Mouse (Mus musculus): Measurements from ENCODE around the gene Atp11a.

Gene Atp11a

DNA sequence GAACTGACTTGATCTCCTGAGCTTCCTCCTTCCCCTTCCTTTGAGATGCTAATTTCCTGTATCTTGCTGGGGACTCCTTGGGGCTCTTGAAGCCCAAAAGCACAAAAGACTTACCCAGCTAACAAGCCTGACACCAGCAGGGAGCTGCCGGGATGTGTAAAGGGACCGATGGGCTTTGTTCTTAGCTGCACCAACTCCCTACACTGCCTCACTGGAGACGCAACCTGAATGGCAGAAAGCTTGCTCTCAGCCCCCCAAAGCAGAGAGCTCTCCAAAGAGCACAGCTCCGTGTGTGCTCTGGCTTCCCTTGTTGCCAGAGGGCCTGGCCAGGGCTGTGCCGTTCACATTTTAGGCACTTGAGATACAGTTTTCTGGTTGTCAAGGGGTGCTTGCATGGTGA lies 114.6 kb downstream of the Atp11a start:
- no peak for DNase-seq (ENCODE audit: extremely low spot score, low read depth, low spot score)

GRCm38 (mm10) chr8:12872983-12873356 lies 116.2 kb downstream of the Atp11a start:
- DNase-seq (ENCODE audit: extremely low spot score, low read depth, low spot score) = no peak

DNA sequence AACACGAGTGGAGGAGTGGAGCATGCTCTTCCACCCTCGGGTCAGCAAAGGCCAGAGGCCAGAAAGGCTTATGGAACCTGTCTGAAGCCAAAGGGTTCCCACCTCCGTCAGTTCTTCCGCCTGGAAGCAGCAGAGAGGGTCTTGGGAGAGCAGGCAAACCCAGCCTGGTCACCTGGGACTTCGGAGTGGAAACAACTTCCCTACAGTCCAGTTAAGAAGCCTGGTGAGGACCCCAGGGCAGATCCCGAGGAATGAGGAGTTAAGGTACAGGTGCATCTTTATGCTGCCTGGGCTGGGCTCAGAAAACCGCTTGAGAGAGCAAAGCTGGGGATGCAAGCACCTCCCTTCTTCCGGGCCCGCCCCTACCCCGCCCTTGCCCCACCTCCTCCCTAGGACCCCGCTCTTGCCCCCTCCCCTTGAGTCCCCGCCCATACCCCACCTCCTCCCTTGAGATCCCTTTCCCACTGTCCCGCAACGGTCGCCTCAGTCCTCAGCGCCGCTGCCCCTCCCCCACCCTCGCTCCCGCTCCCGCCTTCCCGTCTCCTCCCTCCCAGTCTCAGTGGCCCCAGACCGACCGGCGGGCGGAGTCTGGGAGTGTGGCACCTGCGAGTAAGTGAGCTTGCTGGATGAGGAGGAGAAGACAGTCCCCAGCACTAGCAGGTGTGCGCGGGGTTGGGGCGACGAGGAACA lies 116.7 kb downstream of the Atp11a start, which contains the start of gene Mcf2l:
Gene Mcf2l (plus strand): TSS at position 450 of the 690 bp plus-strand sequence.
- DNase-seq (ENCODE audit: extremely low spot score, low read depth, low spot score) = peak; percentile 31

DNA sequence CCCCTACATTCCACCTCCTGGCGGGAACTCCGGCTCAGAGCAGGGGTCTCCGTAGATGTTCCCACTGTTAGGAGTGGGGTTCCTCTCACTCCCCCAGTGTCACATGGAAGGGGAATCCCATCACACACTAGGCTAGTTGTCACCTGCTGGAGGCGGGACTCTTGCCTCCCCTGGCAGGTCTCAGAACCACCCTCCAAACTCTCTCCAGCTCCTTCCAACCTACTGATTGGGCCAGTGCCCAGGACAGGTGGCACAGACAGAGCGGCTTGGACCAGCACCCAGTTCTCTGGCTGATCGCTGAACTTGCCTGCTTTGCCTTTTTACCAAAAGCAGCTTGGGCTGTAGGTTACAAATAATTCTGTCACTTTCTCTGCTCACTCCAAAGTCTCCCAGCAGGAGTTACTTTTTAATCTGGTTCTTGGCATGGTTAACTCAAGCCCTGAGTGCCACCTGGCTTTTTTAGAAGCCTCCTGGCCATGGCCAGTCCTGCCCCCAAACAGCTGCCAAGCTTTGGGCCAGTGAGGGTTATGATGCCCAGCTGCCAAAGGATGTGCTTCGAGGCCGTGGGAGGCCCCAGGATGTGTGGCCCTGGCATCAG lies 117.5 kb downstream of the Atp11a start:
- DNase-seq (ENCODE audit: extremely low spot score, low read depth, low spot score) = no peak

GRCm38 (mm10) chr8:12874971-12875370 lies 118.2 kb downstream of the Atp11a start:
- DNase-seq (ENCODE audit: extremely low spot score, low read depth, low spot score) = no peak

GRCm38 (mm10) chr8:12877126-12877525 lies 120.3 kb downstream of the Atp11a start:
- DNase-seq (ENCODE audit: extremely low spot score, low read depth, low spot score) = no peak

GRCm38 (mm10) chr8:12880163-12880562 lies 123.3 kb downstream of the Atp11a start:
- no peak for DNase-seq (ENCODE audit: extremely low spot score, low read depth, low spot score)

- DNase-seq (ENCODE audit: extremely low spot score, low read depth, low spot score) = no peak
Observed at GRCm38 (mm10) chr8:12883051-12884004, 126.5 kb downstream of the Atp11a start.

- DNase-seq (ENCODE audit: extremely low spot score, low read depth, low spot score) = no peak
Observed at GRCm38 (mm10) chr8:12887772-12888435, 131.1 kb downstream of the Atp11a start.

GRCm38 (mm10) chr8:12889046-12889598 lies 132.3 kb downstream of the Atp11a start:
- no peak for DNase-seq (ENCODE audit: extremely low spot score, low read depth, low spot score)

- DNase-seq (ENCODE audit: extremely low spot score, low read depth, low spot score) = no peak
Observed at GRCm38 (mm10) chr8:12892882-12893446, 136.2 kb downstream of the Atp11a start.

DNA sequence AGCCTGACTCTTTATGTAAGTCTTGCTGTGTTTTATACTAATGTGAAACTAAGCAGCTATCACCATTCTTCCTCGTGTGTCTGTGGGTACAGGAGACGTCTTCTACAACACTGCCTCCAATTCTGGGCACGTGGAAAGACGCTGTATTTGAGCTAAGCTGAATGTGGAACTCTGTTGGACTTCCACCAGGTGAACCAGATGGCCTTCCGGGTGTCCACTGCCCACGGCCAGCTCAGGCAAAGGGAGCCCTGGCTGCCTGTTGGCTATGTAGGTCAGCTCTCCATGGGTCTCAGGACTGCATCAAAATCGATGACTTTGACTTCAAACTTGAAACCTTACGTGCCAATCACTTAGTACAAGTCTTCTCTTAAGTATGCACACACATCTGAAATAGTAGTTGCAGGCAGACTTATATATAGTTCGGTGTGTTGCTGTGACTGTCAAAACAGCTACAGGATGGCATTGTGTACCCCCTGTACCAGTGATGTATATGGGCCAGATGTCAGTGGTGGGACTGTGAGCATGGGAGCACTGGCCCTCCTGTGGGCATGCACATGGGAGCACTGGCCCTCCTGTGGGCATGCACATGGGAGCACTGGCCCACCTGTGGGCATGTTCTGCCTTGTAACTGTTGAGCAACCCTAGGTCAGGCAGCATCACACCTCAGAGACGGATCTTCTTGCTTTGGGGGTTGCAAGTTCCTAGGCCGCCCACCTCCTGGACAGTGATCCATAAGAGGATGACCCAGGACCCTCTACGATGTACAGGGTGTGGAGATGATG lies 137.2 kb downstream of the Atp11a start:
- DNase-seq (ENCODE audit: extremely low spot score, low read depth, low spot score) = no peak

GRCm38 (mm10) chr8:12894783-12895534 lies 138.1 kb downstream of the Atp11a start:
- no peak for DNase-seq (ENCODE audit: extremely low spot score, low read depth, low spot score)

- no peak for DNase-seq (ENCODE audit: extremely low spot score, low read depth, low spot score)
Observed at GRCm38 (mm10) chr8:12895535-12896150, 138.8 kb downstream of the Atp11a start.

DNA sequence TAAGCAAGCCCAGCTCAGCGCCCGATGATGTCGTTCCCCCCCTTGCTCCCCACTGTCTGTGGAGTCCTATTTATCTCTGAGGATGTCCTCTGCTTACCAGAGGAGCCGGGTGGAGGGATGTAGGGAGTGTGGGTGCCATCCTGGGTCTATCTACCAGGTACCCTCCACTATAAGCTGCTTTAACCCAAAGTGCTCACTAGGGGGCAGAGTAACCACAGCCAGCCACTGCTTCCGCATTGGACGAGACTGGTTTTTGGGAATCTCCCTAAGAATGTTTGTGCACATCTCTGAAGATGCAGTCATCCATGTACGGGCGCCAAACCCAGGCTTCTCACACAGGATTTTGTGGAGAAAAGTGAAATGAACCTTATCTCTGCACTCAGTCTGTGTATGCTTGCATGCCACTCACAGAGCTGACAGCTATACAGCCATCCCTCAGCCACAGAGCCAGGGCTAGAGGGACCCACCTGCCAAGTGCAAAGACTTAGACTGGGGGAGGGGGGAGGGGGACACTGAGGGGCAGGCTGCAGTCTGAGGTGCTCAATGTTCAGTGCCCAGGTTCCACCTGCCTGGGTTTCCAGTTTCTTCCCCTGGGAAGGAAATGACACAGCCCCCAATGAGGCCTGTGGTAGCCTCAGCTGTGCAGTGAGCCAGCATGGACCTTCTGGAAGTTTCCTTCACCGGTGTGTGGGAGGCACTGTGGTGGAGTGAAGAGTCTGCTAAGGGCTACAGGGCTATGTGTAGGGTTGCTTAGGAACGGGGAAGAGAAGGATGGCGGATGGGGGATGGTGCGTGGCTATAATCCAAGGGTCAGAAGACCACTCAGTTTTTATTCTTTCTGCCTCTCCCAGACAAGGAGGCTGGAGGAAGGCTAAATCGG lies 139.9 kb downstream of the Atp11a start:
- DNase-seq (ENCODE audit: extremely low spot score, low read depth, low spot score) = no peak

- DNase-seq (ENCODE audit: extremely low spot score, low read depth, low spot score) = no peak
Observed at GRCm38 (mm10) chr8:12897815-12898214, 141.0 kb downstream of the Atp11a start.

- no peak for DNase-seq (ENCODE audit: extremely low spot score, low read depth, low spot score)
Observed at GRCm38 (mm10) chr8:12903790-12904415, 147.1 kb downstream of the Atp11a start.
